Mouse (Mus musculus) ES-Bruce4 (cell line): ENCODE measurements around the gene Tgfbr3.

Experiments used
- CTCF ChIP-seq: IDR thresholded peaks from one replicate; pipeline ENCODE4 v1.8.1; 2011; ENCODE audit warnings: low read depth, low read length
- EP300 ChIP-seq: IDR thresholded peaks from 2 replicates; pipeline ENCODE4 v1.6.1; 2011; ENCODE audit warnings: low read depth, low read length; ENCODE audit not compliant: insufficient read depth
- POLR2A ChIP-seq: IDR thresholded peaks from one replicate; pipeline ENCODE4 v1.8.1; 2011; ENCODE audit warnings: low read length; ENCODE audit not compliant: insufficient read depth

GRCm38 (mm10) chr5:107084431-107084830 is 205.0 kb downstream of the Tgfbr3 start:
- no peak for TF ChIP-seq CTCF
- no peak for TF ChIP-seq EP300
- TF ChIP-seq POLR2A = no peak
